Mouse (Mus musculus) thymus, adult 2 months (tissue): ENCODE data around the gene Nin.

Experiments
- CTCF ChIP-seq: fragments of 200-500 bp; IDR thresholded peaks from 2 replicates; pipeline ENCODE4 v1.5.1; 2012; ENCODE audit warnings: mild to moderate bottlenecking, control low read depth, low read length, moderate library complexity, borderline replicate concordance; ENCODE audit not compliant: control insufficient read depth, poor library complexity, insufficient read depth; ENCODE audit errors: extremely low read depth
- POLR2A ChIP-seq: fragments of 200-500 bp; IDR thresholded peaks from 2 replicates; pipeline ENCODE4 v1.6.1; 2012; ENCODE audit warnings: mild to moderate bottlenecking, low read length, control low read depth, moderate library complexity; ENCODE audit not compliant: control insufficient read depth, poor library complexity, insufficient read depth; ENCODE audit errors: extremely low read depth

DNA sequence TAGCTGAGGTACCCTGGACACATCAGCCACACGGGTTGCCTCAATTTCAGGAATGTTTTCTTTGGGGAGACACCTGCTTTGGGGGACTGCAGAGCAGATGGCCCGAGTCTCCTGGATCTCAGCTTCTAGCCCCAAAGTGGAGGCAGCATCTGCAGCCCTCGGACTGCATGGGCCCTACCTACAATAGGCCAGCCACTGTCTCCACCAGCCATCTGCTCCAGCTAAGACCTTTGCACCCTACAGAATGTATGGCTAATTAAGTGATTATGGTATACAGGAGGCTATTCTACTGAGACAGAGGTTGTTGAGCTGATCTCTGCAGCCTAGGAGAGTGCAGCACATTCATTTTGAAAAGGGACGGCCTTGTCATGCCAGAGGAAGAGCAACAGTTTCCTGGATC, 43.2 kb downstream of the Nin start:
- TF ChIP-seq POLR2A = no peak
- TF ChIP-seq CTCF = no peak
